Mouse (Mus musculus): ENCODE data around the gene Shroom3. TPM values are rescaled to one million over a fixed set of nuclear protein-coding genes. Genes with fewer than 3 reads are reported as not detected.

Shroom3 gene
- polyA plus RNA-seq, 1 experiment, result 18.6 TPM

- Histone ChIP-seq H3K4me1 (ENCODE audit: control insufficient read depth, insufficient read depth, low read length) (no peaks in the 10 kb centered on the region), H3K27ac (ENCODE audit: insufficient read depth, low read depth, low read length) (no peak overlapping the region), H3K27me3 (replicated peaks; ENCODE audit: control insufficient read depth, insufficient read depth, low read length) (no peaks in the 10 kb centered on the region), H3K4me3 (ENCODE audit: insufficient read depth, low read depth, low read length) (no peak overlapping the region), H3K36me3 (ENCODE audit: control insufficient read depth, insufficient read depth, low read length) (no peaks in the 10 kb centered on the region)
- TF ChIP-seq CTCF (conservative IDR thresholded peaks at IDR 0.05; ENCODE audit: insufficient read depth, insufficient read length, low read depth, low read length) (no peak), POLR2A (IDR thresholded peaks at IDR 0.05; ENCODE audit: low read depth, low read length) (no peak)
- WGBS, result 91% methylated on average over 16 of the region's 16 CpGs
- DNase-seq, result no peak
Observed at GRCm38 (mm10) chr5:92684715-92685460, 1.7 kb downstream of the Shroom3 start.

GRCm38 (mm10) chr5:92688124-92688523 is 4.9 kb downstream of the Shroom3 start:
- DNase-seq, result no peak
- Histone ChIP-seq H3K27ac (ENCODE audit: insufficient read depth, low read depth, low read length) (no peak overlapping the region), H3K27me3 (replicated peaks; ENCODE audit: control insufficient read depth, insufficient read depth, low read length) (no peaks in the 10 kb centered on the region), H3K4me3 (ENCODE audit: insufficient read depth, low read depth, low read length) (no peak overlapping the region), H3K36me3 (ENCODE audit: control insufficient read depth, insufficient read depth, low read length) (no peaks in the 10 kb centered on the region), H3K4me1 (ENCODE audit: control insufficient read depth, insufficient read depth, low read length) (no peaks in the 10 kb centered on the region)
- 83% methylated on average over 5 of the region's 5 CpGs for WGBS
- TF ChIP-seq CTCF (conservative IDR thresholded peaks at IDR 0.05; ENCODE audit: insufficient read depth, insufficient read length, low read depth, low read length) (no peak), POLR2A (IDR thresholded peaks at IDR 0.05; ENCODE audit: low read depth, low read length) (no peak)

- H3K27me3 ChIP-seq (replicated peaks; ENCODE audit: control insufficient read depth, insufficient read depth, low read length), result no peaks in the 10 kb centered on the region
- no peak for DNase-seq
- no peak overlapping the region for H3K4me3 ChIP-seq (ENCODE audit: insufficient read depth, low read depth, low read length)
- TF ChIP-seq CTCF (conservative IDR thresholded peaks at IDR 0.05; ENCODE audit: insufficient read depth, insufficient read length, low read depth, low read length) (no peak), POLR2A (IDR thresholded peaks at IDR 0.05; ENCODE audit: low read depth, low read length) (no peak)
- no peaks in the 10 kb centered on the region for H3K36me3 ChIP-seq (ENCODE audit: control insufficient read depth, insufficient read depth, low read length)
- no peaks in the 10 kb centered on the region for H3K4me1 ChIP-seq (ENCODE audit: control insufficient read depth, insufficient read depth, low read length)
- no peak overlapping the region for H3K27ac ChIP-seq (ENCODE audit: insufficient read depth, low read depth, low read length)
- 90% methylated on average over 9 of the region's 9 CpGs for WGBS
Observed at GRCm38 (mm10) chr5:92688569-92688968, 5.3 kb downstream of the Shroom3 start.

- DNase-seq, result peak; percentile 36
- Histone ChIP-seq H3K27me3 (replicated peaks; ENCODE audit: control insufficient read depth, insufficient read depth, low read length) (no peaks in the 10 kb centered on the region), H3K27ac (ENCODE audit: insufficient read depth, low read depth, low read length) (peak overlapping the region; percentile 64), H3K36me3 (ENCODE audit: control insufficient read depth, insufficient read depth, low read length) (no peaks in the 10 kb centered on the region), H3K4me3 (ENCODE audit: insufficient read depth, low read depth, low read length) (no peak overlapping the region), H3K4me1 (ENCODE audit: control insufficient read depth, insufficient read depth, low read length) (no peaks in the 10 kb centered on the region)
- WGBS, result 53% methylated on average over 16 of the region's 16 CpGs
- TF ChIP-seq POLR2A (IDR thresholded peaks at IDR 0.05; ENCODE audit: low read depth, low read length), result no peak
- TF ChIP-seq CTCF (conservative IDR thresholded peaks at IDR 0.05; ENCODE audit: insufficient read depth, insufficient read length, low read depth, low read length), result no peak
Observed at GRCm38 (mm10) chr5:92692206-92693007, 9.2 kb downstream of the Shroom3 start.

- Histone ChIP-seq H3K27me3 (replicated peaks; ENCODE audit: control insufficient read depth, insufficient read depth, low read length) (no peaks in the 10 kb centered on the region), H3K27ac (ENCODE audit: insufficient read depth, low read depth, low read length) (no peak overlapping the region), H3K36me3 (ENCODE audit: control insufficient read depth, insufficient read depth, low read length) (no peaks in the 10 kb centered on the region), H3K4me3 (ENCODE audit: insufficient read depth, low read depth, low read length) (no peak overlapping the region), H3K4me1 (ENCODE audit: control insufficient read depth, insufficient read depth, low read length) (0 out of 2 replicates have a peak, but pooled peaks cover 2% of the 10 kb centered on the region)
- no peak for DNase-seq
- TF ChIP-seq CTCF (conservative IDR thresholded peaks at IDR 0.05; ENCODE audit: insufficient read depth, insufficient read length, low read depth, low read length) (no peak), POLR2A (IDR thresholded peaks at IDR 0.05; ENCODE audit: low read depth, low read length) (no peak)
- WGBS, result 95% methylated on average over 3 of the region's 3 CpGs
Observed at GRCm38 (mm10) chr5:92693744-92694143, 10.5 kb downstream of the Shroom3 start.

- Histone ChIP-seq H3K27me3 (replicated peaks; ENCODE audit: control insufficient read depth, insufficient read depth, low read length) (no peaks in the 10 kb centered on the region), H3K4me3 (ENCODE audit: insufficient read depth, low read depth, low read length) (no peak overlapping the region), H3K36me3 (ENCODE audit: control insufficient read depth, insufficient read depth, low read length) (no peaks in the 10 kb centered on the region), H3K27ac (ENCODE audit: insufficient read depth, low read depth, low read length) (no peak overlapping the region), H3K4me1 (ENCODE audit: control insufficient read depth, insufficient read depth, low read length) (0 out of 2 replicates have a peak, but pooled peaks cover 2% of the 10 kb centered on the region)
- DNase-seq, result no peak
- TF ChIP-seq CTCF (conservative IDR thresholded peaks at IDR 0.05; ENCODE audit: insufficient read depth, insufficient read length, low read depth, low read length) (no peak), POLR2A (IDR thresholded peaks at IDR 0.05; ENCODE audit: low read depth, low read length) (no peak)
- WGBS, result 77% methylated on average over 10 of the region's 10 CpGs
Observed at GRCm38 (mm10) chr5:92694316-92694995, 11.2 kb downstream of the Shroom3 start.

All from kidney, adult 2 months (tissue).